Mouse (Mus musculus): Measurements from ENCODE around the gene Kcna7. TPM values are rescaled to one million over a fixed set of nuclear protein-coding genes. Genes with fewer than 3 reads are reported as not detected.

The Kcna7 gene
- polyA plus RNA-seq, 1 experiment from 2014 or later: 0.11 TPM

GRCm38 (mm10) chr7:45414740-45415224 is 9.3 kb downstream of the Kcna7 start:
- Histone ChIP-seq H3K27me3 (replicated peaks; ENCODE audit: control insufficient read depth, insufficient read depth, low read length) (peaks cover 68% of the 10 kb centered on the region), H3K27ac (ENCODE audit: low read length) (no peak overlapping the region), H3K4me3 (ENCODE audit: low read length) (no peak overlapping the region), H3K4me2 (ENCODE audit: low read depth, low read length) (no peak overlapping the region), H3K36me3 (ENCODE audit: control insufficient read depth, insufficient read depth, low read length) (no peaks in the 10 kb centered on the region), H3K9ac (ENCODE audit: low read depth, low read length) (no peak overlapping the region), H3K4me1 (ENCODE audit: control insufficient read depth, insufficient read depth, low read length) (peaks cover 26% of the 10 kb centered on the region), H3K9me3 (ENCODE audit: control insufficient read depth, low read length) (no peaks in the 10 kb centered on the region)
- ATAC-seq: no peak
- 56% methylated on average over 12 of the region's 12 CpGs for WGBS

GRCm38 (mm10) chr7:45415636-45416035 is 10.2 kb downstream of the Kcna7 start:
- H3K36me3 ChIP-seq (ENCODE audit: control insufficient read depth, insufficient read depth, low read length): no peaks in the 10 kb centered on the region
- ATAC-seq: no peak

GRCm38 (mm10) chr7:45417962-45418492 is 12.6 kb downstream of the Kcna7 start:
- no peak overlapping the region for H3K4me2 ChIP-seq (ENCODE audit: low read depth, low read length)
- no peak for ATAC-seq
- WGBS: 10% methylated on average over 13 of the region's 13 CpGs

More at GRCm38 (mm10) chr7:45415636-45416035, 10.2 kb downstream of the Kcna7 start:
- 18% methylated on average over 37 of the region's 37 CpGs for WGBS
- Histone ChIP-seq H3K27me3 (replicated peaks; ENCODE audit: control insufficient read depth, insufficient read depth, low read length) (peaks cover 59% of the 10 kb centered on the region), H3K9me3 (ENCODE audit: control insufficient read depth, low read length) (no peaks in the 10 kb centered on the region), H3K4me1 (ENCODE audit: control insufficient read depth, insufficient read depth, low read length) (peaks cover 33% of the 10 kb centered on the region), H3K27ac (ENCODE audit: low read length) (no peak overlapping the region), H3K4me2 (ENCODE audit: low read depth, low read length) (peak overlapping the region; percentile 26), H3K9ac (ENCODE audit: low read depth, low read length) (peak overlapping the region; percentile 27; the same call in 1 of the 2 replicates), H3K4me3 (ENCODE audit: low read length) (peak overlapping the region; percentile 15)

GRCm38 (mm10) chr7:45419859-45420614 is 14.6 kb downstream of the Kcna7 start:
- H3K4me3 ChIP-seq (ENCODE audit: low read length): no peak overlapping the region
- ATAC-seq: peak; percentile 21
- 12% methylated on average over 27 of the region's 27 CpGs for WGBS

More at GRCm38 (mm10) chr7:45417962-45418492, 12.6 kb downstream of the Kcna7 start:
- Histone ChIP-seq H3K9ac (ENCODE audit: low read depth, low read length) (peak overlapping the region; percentile 26; the same call in 1 of the 2 replicates), H3K4me1 (ENCODE audit: control insufficient read depth, insufficient read depth, low read length) (peaks cover 32% of the 10 kb centered on the region), H3K4me3 (ENCODE audit: low read length) (no peak overlapping the region), H3K9me3 (ENCODE audit: control insufficient read depth, low read length) (no peaks in the 10 kb centered on the region), H3K27ac (ENCODE audit: low read length) (no peak overlapping the region), H3K36me3 (ENCODE audit: control insufficient read depth, insufficient read depth, low read length) (0 out of 2 replicates have a peak, but pooled peaks cover 4% of the 10 kb centered on the region), H3K27me3 (replicated peaks; ENCODE audit: control insufficient read depth, insufficient read depth, low read length) (peaks cover 44% of the 10 kb centered on the region)

GRCm38 (mm10) chr7:45420615-45420919 is 15.1 kb downstream of the Kcna7 start, which contains the start of gene Lhb:
TSS of gene Lhb (plus strand) at chr7:45420820.
- H3K36me3 ChIP-seq (ENCODE audit: control insufficient read depth, insufficient read depth, low read length): peaks cover 21% of the 10 kb centered on the region
- peaks cover 13% of the 10 kb centered on the region for H3K4me1 ChIP-seq (ENCODE audit: control insufficient read depth, insufficient read depth, low read length)
- no peak within 1 kb of the TSS for H3K27ac ChIP-seq (ENCODE audit: low read length)
- H3K9me3 ChIP-seq (ENCODE audit: control insufficient read depth, low read length): no peaks in the 10 kb centered on the region
- peaks cover 21% of the 10 kb centered on the region for H3K27me3 ChIP-seq (replicated peaks; ENCODE audit: control insufficient read depth, insufficient read depth, low read length)
- no peak within 1 kb of the TSS for H3K4me2 ChIP-seq (ENCODE audit: low read depth, low read length)
- H3K4me3 ChIP-seq (ENCODE audit: low read length): no peak within 1 kb of the TSS
- 55% methylated on average over 6 of the region's 6 CpGs for WGBS
- no peak for ATAC-seq
- no peak within 1 kb of the TSS for H3K9ac ChIP-seq (ENCODE audit: low read depth, low read length)

More at GRCm38 (mm10) chr7:45419859-45420614, 14.6 kb downstream of the Kcna7 start:
- no peaks in the 10 kb centered on the region for H3K9me3 ChIP-seq (ENCODE audit: control insufficient read depth, low read length)
- peaks cover 26% of the 10 kb centered on the region for H3K27me3 ChIP-seq (replicated peaks; ENCODE audit: control insufficient read depth, insufficient read depth, low read length)
- H3K27ac ChIP-seq (ENCODE audit: low read length): no peak overlapping the region
- peaks cover 20% of the 10 kb centered on the region for H3K36me3 ChIP-seq (ENCODE audit: control insufficient read depth, insufficient read depth, low read length)
- H3K9ac ChIP-seq (ENCODE audit: low read depth, low read length): no peak overlapping the region
- peaks cover 18% of the 10 kb centered on the region for H3K4me1 ChIP-seq (ENCODE audit: control insufficient read depth, insufficient read depth, low read length)
- no peak overlapping the region for H3K4me2 ChIP-seq (ENCODE audit: low read depth, low read length)

- H3K4me2 ChIP-seq (ENCODE audit: low read depth, low read length): no peak overlapping the region
- peaks cover 16% of the 10 kb centered on the region for H3K27me3 ChIP-seq (replicated peaks; ENCODE audit: control insufficient read depth, insufficient read depth, low read length)
- 95% methylated on average over 14 of the region's 14 CpGs for WGBS
- peaks cover 21% of the 10 kb centered on the region for H3K36me3 ChIP-seq (ENCODE audit: control insufficient read depth, insufficient read depth, low read length)
- H3K9ac ChIP-seq (ENCODE audit: low read depth, low read length): no peak overlapping the region
- ATAC-seq: no peak
- no peaks in the 10 kb centered on the region for H3K9me3 ChIP-seq (ENCODE audit: control insufficient read depth, low read length)
- peaks cover 12% of the 10 kb centered on the region for H3K4me1 ChIP-seq (ENCODE audit: control insufficient read depth, insufficient read depth, low read length)
- no peak overlapping the region for H3K27ac ChIP-seq (ENCODE audit: low read length)
- H3K4me3 ChIP-seq (ENCODE audit: low read length): no peak overlapping the region
Measured at GRCm38 (mm10) chr7:45421194-45421593, 15.7 kb downstream of the Kcna7 start.

- H3K27me3 ChIP-seq (replicated peaks; ENCODE audit: control insufficient read depth, insufficient read depth, low read length): no peaks in the 10 kb centered on the region
- H3K9ac ChIP-seq (ENCODE audit: low read depth, low read length): no peak overlapping the region
- H3K4me2 ChIP-seq (ENCODE audit: low read depth, low read length): no peak overlapping the region
- peaks cover 27% of the 10 kb centered on the region for H3K36me3 ChIP-seq (ENCODE audit: control insufficient read depth, insufficient read depth, low read length)
- H3K9me3 ChIP-seq (ENCODE audit: control insufficient read depth, low read length): no peaks in the 10 kb centered on the region
- no peaks in the 10 kb centered on the region for H3K4me1 ChIP-seq (ENCODE audit: control insufficient read depth, insufficient read depth, low read length)
- H3K27ac ChIP-seq (ENCODE audit: low read length): no peak overlapping the region
- ATAC-seq: no peak
- H3K4me3 ChIP-seq (ENCODE audit: low read length): no peak overlapping the region
- WGBS: 90% methylated on average over 8 of the region's 8 CpGs
Measured at GRCm38 (mm10) chr7:45426556-45426955, 21.1 kb downstream of the Kcna7 start.

- WGBS: 1% methylated on average over 7 of the region's 7 CpGs
- Histone ChIP-seq H3K27me3 (replicated peaks; ENCODE audit: control insufficient read depth, insufficient read depth, low read length) (no peaks in the 10 kb centered on the region), H3K27ac (ENCODE audit: low read length) (peak overlapping the region; percentile 86), H3K36me3 (ENCODE audit: control insufficient read depth, insufficient read depth, low read length) (peaks cover 4% of the 10 kb centered on the region; the same call in 1 of the 2 replicates), H3K4me1 (ENCODE audit: control insufficient read depth, insufficient read depth, low read length) (peaks cover 35% of the 10 kb centered on the region), H3K9ac (ENCODE audit: low read depth, low read length) (peak overlapping the region; percentile 79), H3K4me2 (ENCODE audit: low read depth, low read length) (peak overlapping the region; percentile 84), H3K9me3 (ENCODE audit: control insufficient read depth, low read length) (no peaks in the 10 kb centered on the region), H3K4me3 (ENCODE audit: low read length) (peak overlapping the region; percentile 71)
- ATAC-seq: no peak
Measured at GRCm38 (mm10) chr7:45433835-45434202, 28.4 kb downstream of the Kcna7 start.

- H3K36me3 ChIP-seq (ENCODE audit: control insufficient read depth, insufficient read depth, low read length): peaks cover 3% of the 10 kb centered on the region; the same call in 1 of the 2 replicates
- H3K4me1 ChIP-seq (ENCODE audit: control insufficient read depth, insufficient read depth, low read length): peaks cover 35% of the 10 kb centered on the region
- H3K4me3 ChIP-seq (ENCODE audit: low read length): peak within 1 kb of the TSS; percentile 71
- H3K27me3 ChIP-seq (replicated peaks; ENCODE audit: control insufficient read depth, insufficient read depth, low read length): no peaks in the 10 kb centered on the region
- ATAC-seq: peak; percentile 97
- peak within 1 kb of the TSS; percentile 91 for H3K9ac ChIP-seq (ENCODE audit: low read depth, low read length)
- 0% methylated on average over 42 of the region's 45 CpGs for WGBS
- H3K27ac ChIP-seq (ENCODE audit: low read length): peak within 1 kb of the TSS; percentile 86
- no peaks in the 10 kb centered on the region for H3K9me3 ChIP-seq (ENCODE audit: control insufficient read depth, low read length)
- peak within 1 kb of the TSS; percentile 84 for H3K4me2 ChIP-seq (ENCODE audit: low read depth, low read length)
Measured at GRCm38 (mm10) chr7:45434203-45435015, 29.0 kb downstream of the Kcna7 start, which contains the start of gene Gys1. TSS of gene Gys1 (plus strand) at chr7:45434844.
